Mouse (Mus musculus) kidney, embryonic 16.5 days (tissue): ENCODE results near the gene Lamb3. TPM values are rescaled to one million over a fixed set of nuclear protein-coding genes. Genes with fewer than 3 reads are reported as not detected.

Source experiments
- ATAC-seq: fragments of 200-750 bp; cut with Nextera tagmentation; 2 replicates; pipeline ENCODE4 v1.8.0; 2017; ENCODE audit warnings: moderate TSS enrichment; ENCODE audit not compliant: low FRiP score, low TSS enrichment
- H3K27ac ChIP-seq: fragments of 300-500 bp; sonication (generic); 2 replicates; pipeline ENCODE4 v1.5.1; 2014; ENCODE audit warnings: low read length
- H3K27me3 ChIP-seq: fragments of 300-500 bp; sonication (generic); 2 replicates; pipeline ENCODE4 v1.6.1; 2014; ENCODE audit warnings: low read length, control low read depth, mixed read lengths; ENCODE audit not compliant: insufficient read depth
- H3K36me3 ChIP-seq: fragments of 300-500 bp; sonication (generic); 2 replicates; pipeline ENCODE4 v1.6.1; 2014; ENCODE audit warnings: low read length, control low read depth, mixed read lengths; ENCODE audit not compliant: insufficient read depth
- H3K4me1 ChIP-seq: fragments of 300-500 bp; sonication (generic); 2 replicates; pipeline ENCODE4 v1.6.1; 2014; ENCODE audit warnings: low read length, control low read depth, mixed read lengths; ENCODE audit not compliant: insufficient read depth
- H3K4me2 ChIP-seq: fragments of 300-500 bp; sonication (generic); replicated peaks from 2 replicates; pipeline ENCODE4 v1.6.1; 2014; ENCODE audit warnings: low read depth, low read length
- H3K4me3 ChIP-seq: fragments of 300-500 bp; sonication (generic); 2 replicates; pipeline ENCODE4 v1.5.1; 2014; ENCODE audit warnings: mild to moderate bottlenecking, low read length
- H3K9ac ChIP-seq: fragments of 300-500 bp; sonication (generic); replicated peaks from 2 replicates; pipeline ENCODE4 v1.6.1; 2014; ENCODE audit warnings: low read length
- H3K9me3 ChIP-seq: fragments of 300-500 bp; sonication (generic); 2 replicates; pipeline ENCODE4 v1.6.1; 2016; ENCODE audit warnings: low read length, control low read depth
- WGBS: fragments of 180-500 bp; shearing (Covaris S2); extraction: QIAGEN DNeasy Blood & Tissue Kit; methylation state at CpG from one replicate; pipeline ENCODE4 v1.1.7; 2014; 5-methylcytosine and 5-hydroxymethylcytosine counted together
- polyA plus RNA-seq: library from polyadenylated mRNA; unstranded; fragments of >200 nt; fragmentation: Nextera tagmentation; extraction: Ambion mirVana; gene quantifications from 2 replicates; pipeline ENCODE4 v1.2.1, GENCODE M21; 2015

The Lamb3 gene
- polyA plus RNA-seq, 1 experiment from 2014 or later, result 2.3 TPM

DNA sequence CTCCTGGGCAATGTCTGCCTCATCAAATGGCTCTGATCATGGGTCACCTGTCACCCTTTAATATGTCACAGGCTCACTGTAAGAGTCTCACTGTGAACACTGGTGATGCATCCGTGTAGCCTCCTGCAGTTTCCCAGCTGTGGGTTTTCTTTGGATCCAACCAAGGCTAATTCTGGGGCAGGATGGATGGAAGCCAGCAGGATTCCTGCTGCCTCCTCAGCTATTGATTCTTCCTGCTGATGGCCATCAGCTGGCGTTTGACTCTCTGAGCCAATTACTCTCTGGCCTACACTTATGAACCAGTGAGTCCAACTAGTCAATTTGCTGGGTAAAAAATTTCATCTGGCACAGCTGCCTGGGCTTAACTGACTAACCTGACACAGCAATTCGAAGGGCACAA, 151.7 kb downstream of the Lamb3 start:
- H3K36me3 ChIP-seq, result peaks cover 4% of the 10 kb centered on the region; the same call in 1 of the 2 replicates
- H3K9ac ChIP-seq, result no peak overlapping the region
- H3K9me3 ChIP-seq, result no peaks in the 10 kb centered on the region
- 69% methylated on average over 3 of the region's 3 CpGs for WGBS
- H3K27ac ChIP-seq, result no peak overlapping the region
- no peak overlapping the region for H3K4me3 ChIP-seq
- H3K27me3 ChIP-seq, result no peaks in the 10 kb centered on the region
- H3K4me2 ChIP-seq, result no peak overlapping the region
- ATAC-seq, result no peak
- 0 out of 2 replicates have a peak, but pooled peaks cover 7% of the 10 kb centered on the region for H3K4me1 ChIP-seq

DNA sequence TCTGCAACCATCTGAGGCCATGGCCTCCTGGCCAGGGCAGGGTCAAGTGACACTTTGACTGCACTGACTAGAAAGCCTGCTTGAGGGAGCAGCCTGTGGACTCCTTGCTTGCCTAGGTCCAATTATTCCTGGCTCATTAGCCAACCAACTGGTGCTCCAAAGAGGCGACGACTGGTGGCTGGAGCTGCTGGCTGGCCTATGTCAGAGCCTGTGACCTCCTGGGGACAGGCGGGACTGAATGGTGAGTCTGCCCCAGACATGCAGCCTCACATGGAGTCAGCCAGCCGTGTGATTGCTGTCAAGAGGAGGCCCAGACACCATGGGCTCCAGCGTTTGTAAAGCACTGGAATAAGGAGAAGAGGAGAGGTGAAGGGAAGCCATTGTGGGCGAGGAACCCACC, 153.7 kb downstream of the Lamb3 start:
- 30% methylated on average over 6 of the region's 6 CpGs for WGBS
- Histone ChIP-seq H3K27me3 (no peaks in the 10 kb centered on the region), H3K4me1 (0 out of 2 replicates have a peak, but pooled peaks cover 7% of the 10 kb centered on the region), H3K4me3 (no peak overlapping the region), H3K9ac (no peak overlapping the region), H3K4me2 (no peak overlapping the region), H3K9me3 (no peaks in the 10 kb centered on the region), H3K36me3 (0 out of 2 replicates have a peak, but pooled peaks cover under 1% of the 10 kb centered on the region), H3K27ac (no peak overlapping the region)
- peak; percentile 72; the same call in 1 of the 2 replicates for ATAC-seq

DNA sequence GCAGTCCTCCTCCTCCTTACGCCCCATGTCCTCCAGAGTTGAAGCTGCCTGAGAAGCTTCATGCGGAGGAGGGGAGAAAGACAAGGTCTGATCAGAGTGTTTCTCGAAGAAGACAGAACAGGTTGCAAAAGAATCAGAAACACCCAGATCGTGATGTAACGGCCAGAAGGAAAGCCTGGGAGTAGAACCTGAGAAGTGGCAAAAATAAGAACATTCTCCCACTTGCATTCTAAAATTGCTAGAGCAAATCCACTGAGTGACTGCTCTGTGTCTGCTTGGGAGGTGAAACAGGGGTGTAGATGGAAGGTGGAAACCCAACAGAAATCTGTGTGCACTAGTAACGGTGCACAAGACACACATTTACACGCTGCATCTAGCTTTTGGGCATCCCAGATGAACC, 154.6 kb downstream of the Lamb3 start:
- Histone ChIP-seq H3K9ac (no peak overlapping the region), H3K4me3 (no peak overlapping the region), H3K27me3 (no peaks in the 10 kb centered on the region), H3K4me2 (no peak overlapping the region), H3K27ac (no peak overlapping the region), H3K4me1 (0 out of 2 replicates have a peak, but pooled peaks cover 7% of the 10 kb centered on the region), H3K36me3 (no peaks in the 10 kb centered on the region), H3K9me3 (no peaks in the 10 kb centered on the region)
- no peak for ATAC-seq
- 77% methylated on average over 7 of the region's 7 CpGs for WGBS

DNA sequence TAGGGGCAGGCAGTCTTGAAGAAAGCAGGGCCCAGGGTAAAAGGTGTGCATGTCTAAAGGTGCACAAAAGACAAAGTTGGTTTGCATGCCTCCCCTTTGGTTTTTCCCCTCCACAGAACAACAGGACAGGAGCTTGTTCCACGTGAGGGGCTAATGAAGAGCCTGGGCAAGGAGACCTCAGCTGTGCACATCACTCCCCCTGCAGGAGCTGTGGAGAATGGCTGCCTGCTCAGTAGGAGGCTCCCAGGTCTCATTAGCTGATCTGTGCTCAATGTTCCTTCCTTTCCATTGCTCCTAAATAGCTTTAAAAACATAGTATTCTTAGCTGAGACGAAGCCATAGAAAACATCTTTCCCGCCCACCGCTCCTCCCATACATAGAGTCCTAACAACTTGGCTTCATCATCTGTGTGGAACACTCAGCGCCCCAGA, 156.3 kb downstream of the Lamb3 start:
- no peak overlapping the region for H3K4me3 ChIP-seq
- H3K27ac ChIP-seq, result no peak overlapping the region
- no peaks in the 10 kb centered on the region for H3K36me3 ChIP-seq
- H3K4me2 ChIP-seq, result no peak overlapping the region
- no peak overlapping the region for H3K9ac ChIP-seq
- H3K27me3 ChIP-seq, result no peaks in the 10 kb centered on the region
- no peak for ATAC-seq
- peaks cover 16% of the 10 kb centered on the region for H3K4me1 ChIP-seq
- WGBS, result 64% methylated on average over 5 of the region's 5 CpGs
- no peaks in the 10 kb centered on the region for H3K9me3 ChIP-seq

DNA sequence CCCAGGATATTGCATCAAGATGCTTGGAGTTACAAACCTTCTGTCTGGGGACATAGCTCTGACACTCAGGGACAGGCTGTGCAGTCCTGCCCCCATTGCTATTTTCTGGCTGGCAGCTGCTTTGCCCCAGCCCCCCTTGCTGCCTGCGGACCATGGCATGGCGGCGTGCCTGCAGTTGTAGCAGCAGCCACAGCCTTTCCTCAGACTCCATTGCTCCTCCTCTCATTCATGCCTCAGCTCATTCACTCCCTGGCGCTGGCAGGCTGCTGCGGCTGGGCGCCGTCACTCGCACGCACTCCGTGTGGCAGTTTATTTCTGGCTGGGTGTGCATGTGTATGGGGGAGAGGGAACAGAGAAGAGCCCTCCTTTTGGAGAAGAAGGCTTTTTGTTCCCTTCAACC, 160.6 kb downstream of the Lamb3 start:
- H3K27me3 ChIP-seq, result no peaks in the 10 kb centered on the region
- no peak overlapping the region for H3K9ac ChIP-seq
- peaks cover 23% of the 10 kb centered on the region for H3K4me1 ChIP-seq
- H3K9me3 ChIP-seq, result no peaks in the 10 kb centered on the region
- no peaks in the 10 kb centered on the region for H3K36me3 ChIP-seq
- H3K4me3 ChIP-seq, result no peak overlapping the region
- no peak overlapping the region for H3K27ac ChIP-seq
- H3K4me2 ChIP-seq, result peak overlapping the region; percentile 1
- 26% methylated on average over 10 of the region's 10 CpGs for WGBS
- peak; percentile 41; the same call in 1 of the 2 replicates for ATAC-seq

DNA sequence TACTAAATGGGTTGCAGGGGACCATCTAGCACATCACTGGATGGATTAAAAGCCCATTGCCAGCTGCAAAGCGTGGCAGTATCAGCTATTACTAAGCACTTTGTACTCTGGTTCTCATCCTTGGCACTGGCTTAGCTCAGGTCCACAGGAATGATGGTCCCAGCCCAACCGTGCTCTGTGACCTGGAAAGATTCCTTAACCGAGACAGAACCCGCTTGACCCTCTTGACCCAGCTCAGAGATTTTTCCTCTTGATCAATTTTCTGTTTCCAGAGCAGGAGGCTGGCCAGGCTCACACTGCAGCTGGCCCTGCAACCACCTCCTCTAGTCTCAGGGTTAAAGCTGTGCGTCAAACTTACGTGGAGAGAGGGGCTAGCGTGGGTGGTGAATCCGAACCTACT, 161.6 kb downstream of the Lamb3 start:
- H3K4me2 ChIP-seq, result peak overlapping the region; percentile 67
- H3K4me1 ChIP-seq, result peaks cover 23% of the 10 kb centered on the region
- H3K4me3 ChIP-seq, result peak overlapping the region; percentile 54
- H3K9ac ChIP-seq, result peak overlapping the region; percentile 53
- no peak for ATAC-seq
- H3K27me3 ChIP-seq, result no peaks in the 10 kb centered on the region
- 33% methylated on average over 8 of the region's 8 CpGs for WGBS
- no peaks in the 10 kb centered on the region for H3K9me3 ChIP-seq
- no peaks in the 10 kb centered on the region for H3K36me3 ChIP-seq
- H3K27ac ChIP-seq, result no peak overlapping the region

DNA sequence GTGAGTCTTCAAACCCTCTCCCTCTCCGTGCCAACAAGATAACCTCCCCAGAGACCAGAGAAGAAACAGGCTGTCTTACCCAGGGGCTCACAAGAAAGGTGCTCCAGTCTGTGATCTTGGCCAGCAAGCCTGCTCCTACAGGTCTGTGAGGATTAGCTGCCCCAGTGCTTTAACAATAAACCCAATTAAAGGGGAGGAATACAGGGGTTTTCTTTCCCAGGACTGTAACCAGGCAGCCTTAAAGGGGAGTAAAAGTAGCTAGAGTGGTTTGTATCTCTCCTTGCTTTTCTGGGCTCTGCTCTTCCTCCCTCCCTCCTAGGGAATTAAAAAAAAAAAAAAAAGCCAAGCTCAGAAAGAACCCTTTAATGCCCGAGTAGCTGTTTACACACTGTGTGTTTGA, 162.6 kb downstream of the Lamb3 start, which contains the start of gene Camk1g:
Gene Camk1g, minus strand, starts transcription at position 203 of the 400 bp plus-strand sequence.
- Histone ChIP-seq H3K9ac (peak within 1 kb of the TSS; percentile 53), H3K27me3 (no peaks in the 10 kb centered on the region), H3K4me3 (peak within 1 kb of the TSS; percentile 54), H3K36me3 (no peaks in the 10 kb centered on the region), H3K27ac (no peak within 1 kb of the TSS; the same call in 1 of the 2 replicates), H3K4me2 (peak within 1 kb of the TSS; percentile 67), H3K9me3 (no peaks in the 10 kb centered on the region), H3K4me1 (peaks cover 23% of the 10 kb centered on the region)
- peak; percentile 87 for ATAC-seq
- 3% methylated on average over 2 of the region's 2 CpGs for WGBS

DNA sequence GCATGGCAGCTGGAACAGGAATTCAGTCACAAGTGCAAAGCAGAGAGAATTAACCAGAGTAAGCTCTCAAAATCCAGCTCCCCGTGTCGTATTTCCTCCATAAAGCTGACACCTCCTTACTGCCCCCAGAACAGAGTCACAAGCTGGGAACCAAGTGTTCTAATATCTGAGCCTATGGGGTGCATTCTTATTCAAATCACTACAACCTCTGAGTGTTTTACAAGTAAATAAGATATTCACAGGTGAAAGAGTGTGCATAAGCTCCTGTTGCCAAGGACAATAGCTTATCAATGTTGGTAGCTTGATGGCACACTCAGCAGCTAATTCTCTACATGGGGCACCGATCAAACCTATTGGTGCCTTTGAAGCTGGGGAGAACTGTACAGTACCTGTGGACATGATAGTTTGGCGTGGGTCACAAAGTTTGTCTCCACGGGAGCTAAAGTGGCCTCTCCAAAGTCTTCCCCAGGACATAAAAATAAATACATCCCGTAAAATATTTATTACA, 166.5 kb downstream of the Lamb3 start:
- Histone ChIP-seq H3K4me2 (no peak overlapping the region), H3K9me3 (no peaks in the 10 kb centered on the region), H3K4me3 (no peak overlapping the region), H3K4me1 (peaks cover 13% of the 10 kb centered on the region), H3K36me3 (no peaks in the 10 kb centered on the region), H3K27me3 (no peaks in the 10 kb centered on the region), H3K27ac (no peak overlapping the region), H3K9ac (no peak overlapping the region)
- 74% methylated on average over 6 of the region's 6 CpGs for WGBS
- no peak for ATAC-seq

DNA sequence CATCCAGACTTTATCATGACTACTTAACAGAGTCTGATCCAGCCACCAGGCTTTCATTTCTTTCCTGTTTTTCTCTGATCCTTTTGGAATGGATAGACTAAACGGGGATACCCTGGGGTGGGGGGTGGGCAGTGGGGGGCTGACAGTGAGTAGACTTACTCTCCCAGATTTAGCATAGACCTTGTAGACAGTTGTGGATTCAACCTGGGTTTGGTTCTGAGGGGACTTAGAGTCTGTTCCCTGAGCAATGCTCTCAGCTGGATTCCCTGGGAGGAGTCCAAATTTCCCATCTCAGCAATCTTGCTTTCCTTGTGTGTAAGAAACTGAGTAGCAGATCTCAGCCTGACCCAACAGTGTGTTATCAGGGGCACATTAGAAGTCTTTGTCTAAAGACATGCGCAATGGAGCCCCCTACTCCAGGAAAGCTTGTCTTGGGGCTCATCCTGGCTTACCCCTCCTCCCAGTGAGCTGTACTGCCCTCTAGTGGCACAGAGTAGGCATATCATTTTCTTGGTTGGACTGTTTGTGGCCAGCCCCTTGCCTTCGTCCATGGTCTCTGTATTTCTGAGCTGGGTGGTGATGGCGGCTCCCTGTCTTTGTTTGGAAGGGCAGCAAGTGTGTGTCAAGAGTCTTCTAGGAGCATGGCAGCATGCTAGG, 169.1 kb downstream of the Lamb3 start:
- no peaks in the 10 kb centered on the region for H3K36me3 ChIP-seq

DNA sequence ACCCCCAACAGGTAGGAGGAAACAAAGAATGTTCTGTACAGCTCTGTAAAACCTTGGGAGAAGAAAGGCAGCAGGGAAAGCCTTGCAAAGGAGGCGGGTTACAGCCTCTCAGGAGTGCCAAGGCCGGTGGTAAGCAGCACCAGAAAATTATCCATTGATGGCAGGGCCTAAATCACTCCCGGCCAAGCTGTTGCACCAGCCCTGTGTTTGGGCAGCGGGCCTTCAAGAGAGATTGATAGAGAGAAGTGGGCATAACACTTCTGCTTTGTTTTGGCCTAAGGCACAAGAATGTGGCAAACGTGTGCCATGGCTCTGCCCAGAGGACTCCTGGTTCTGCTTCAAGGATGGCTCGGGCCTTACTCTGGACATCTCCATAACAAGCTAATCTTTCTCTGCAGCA, 172.1 kb downstream of the Lamb3 start:
- H3K36me3 ChIP-seq, result no peaks in the 10 kb centered on the region
- H3K27me3 ChIP-seq, result no peaks in the 10 kb centered on the region
- no peak for ATAC-seq
- H3K27ac ChIP-seq, result no peak overlapping the region
- H3K9me3 ChIP-seq, result no peaks in the 10 kb centered on the region
- 72% methylated on average over 6 of the region's 6 CpGs for WGBS
- no peak overlapping the region for H3K4me3 ChIP-seq
- H3K4me2 ChIP-seq, result no peak overlapping the region
- H3K9ac ChIP-seq, result no peak overlapping the region
- H3K4me1 ChIP-seq, result peaks cover 7% of the 10 kb centered on the region

More for the DNA sequence above, 169.1 kb downstream of the Lamb3 start:
- Histone ChIP-seq H3K4me1 (no peaks in the 10 kb centered on the region), H3K27ac (no peak overlapping the region), H3K9ac (no peak overlapping the region), H3K4me3 (no peak overlapping the region), H3K27me3 (no peaks in the 10 kb centered on the region), H3K4me2 (no peak overlapping the region), H3K9me3 (no peaks in the 10 kb centered on the region)
- WGBS, result 33% methylated on average over 4 of the region's 4 CpGs
- peak; percentile 56 for ATAC-seq
